Mouse (Mus musculus) erythroblast, embryonic 14.5 days (primary cell): ENCODE measurements around the gene Oxnad1.

Source experiments
- GATA1 ChIP-seq: IDR thresholded peaks from 2 replicates; pipeline ENCODE4 v1.6.1; 2012; ENCODE audit warnings: low read length, inconsistent platforms, mixed read lengths
- TAL1 ChIP-seq: IDR thresholded peaks from 3 replicates; pipeline ENCODE4 v1.6.1; 2012; ENCODE audit warnings: low read length, inconsistent platforms, mixed read lengths

GRCm38 (mm10) chr14:32053895-32054294 lies 31.3 kb upstream of the Oxnad1 start:
- TF ChIP-seq GATA1 (no peak), TAL1 (no peak)
